Mouse (Mus musculus): ENCODE data around the gene Fam171a1.

- TF ChIP-seq CTCF (IDR thresholded peaks at IDR 0.05; ENCODE audit: low read depth) = no peak
- no peak for TF ChIP-seq EP300 (optimal IDR thresholded peaks at IDR 0.05)
These were observed 57.8 kb downstream of the Fam171a1 start for GRCm38 (mm10) chr2:3171774-3172173.
